Mouse (Mus musculus): ENCODE results near the gene Pard3b. TPM values are rescaled to one million over a fixed set of nuclear protein-coding genes. Genes with fewer than 3 reads are reported as not detected.

Gene Pard3b
- total and polyA plus RNA-seq, 3 experiments = 0.30 to 0.75 (median 0.63) TPM

- DNase-seq (ENCODE audit: extremely low read depth) = no peak
- TF ChIP-seq MEF2A (IDR thresholded peaks at IDR 0.05; ENCODE audit: borderline replicate concordance, low read depth, low read length) = no peak
- no peak for TF ChIP-seq HCFC1 (IDR thresholded peaks at IDR 0.05; ENCODE audit: low read depth, low read length)
- TF ChIP-seq USF1 (IDR thresholded peaks at IDR 0.05; ENCODE audit: low read depth, low read length) = no peak
- TF ChIP-seq UBTF (IDR thresholded peaks at IDR 0.05; ENCODE audit: low read depth, low read length) = no peak
- no peak for TF ChIP-seq MAX (IDR thresholded peaks at IDR 0.05; ENCODE audit: low read length)
- no peak for TF ChIP-seq CHD1 (IDR thresholded peaks at IDR 0.05; ENCODE audit: low read depth, low read length)
- TF ChIP-seq JUN (IDR thresholded peaks at IDR 0.05; ENCODE audit: insufficient read depth, low read depth, low read length) = no peak
- no peak for TF ChIP-seq MAZ (IDR thresholded peaks at IDR 0.05; ENCODE audit: low read depth, low read length)
- TF ChIP-seq NRF1 (IDR thresholded peaks at IDR 0.05; ENCODE audit: low read depth, low read length) = no peak
- no peak for TF ChIP-seq POLR2A (IDR thresholded peaks at IDR 0.05; ENCODE audit: low read depth, low read length)
- no peak for TF ChIP-seq SMC3 (IDR thresholded peaks at IDR 0.05; ENCODE audit: low read depth, low read length)
- TF ChIP-seq USF2 (conservative IDR thresholded peaks at IDR 0.05; ENCODE audit: low read depth, low read length) = no peak
- no peak for TF ChIP-seq TCF12 (IDR thresholded peaks at IDR 0.05; ENCODE audit: low read depth, low read length)
- no peaks in the 10 kb centered on the region for H3K79me2 ChIP-seq (replicated peaks; ENCODE audit: control insufficient read depth, extremely low read depth, insufficient read depth, poor library complexity, severe bottlenecking)
- dilution Hi-C loops (cut with MboI; ENCODE audit: extremely low pct_ligation_motif_present, extremely low pct_unique_long_range_greater_than_20kb, low sequenced_read_pairs) = no loop called here
- H3K36me3 ChIP-seq (replicated peaks in 1 of 2; ENCODE audit: control insufficient read depth in 1 of 2, insufficient read depth in 1 of 2, low read length in 1 of 2) = no peaks in the 10 kb centered on the region
- no peaks in the 10 kb centered on the region for H3K27me3 ChIP-seq (replicated peaks)
- no peak overlapping the region for H3K9ac ChIP-seq (ENCODE audit: insufficient read depth, low read depth)
- no peaks in the 10 kb centered on the region for H3K4me1 ChIP-seq (ENCODE audit: control insufficient read depth in 1 of 2, insufficient read depth in 2 of 2)
- no peaks in the 10 kb centered on the region for H3K9me3 ChIP-seq (replicated peaks; ENCODE audit: low read length)
- H3K4me2 ChIP-seq (ENCODE audit: insufficient read depth, low read depth, poor library complexity, severe bottlenecking) = no peak overlapping the region
- in situ Hi-C loops (cut with MboI; ENCODE audit: low pct_ligation_motif_present, low pct_unique_long_range_greater_than_20kb, low sequenced_read_pairs) = no loop called here
- no peak overlapping the region for H3K4me3 ChIP-seq (replicated peaks in 1 of 3; ENCODE audit: low read depth in 2 of 3, low read length in 2 of 3, poor library complexity in 1 of 3)
- H3K27ac ChIP-seq (ENCODE audit: insufficient read depth, low read depth) = no peak overlapping the region
Measured at GRCm38 (mm10) chr1:61851176-61851575, 212.6 kb downstream of the Pard3b start.

GRCm38 (mm10) chr1:61867286-61868082 is 228.9 kb downstream of the Pard3b start:
- Histone ChIP-seq H3K4me3 (replicated peaks in 1 of 3; ENCODE audit: low read depth in 2 of 3, low read length in 2 of 3, poor library complexity in 1 of 3) (no peak overlapping the region), H3K9ac (ENCODE audit: insufficient read depth, low read depth) (no peak overlapping the region), H3K4me2 (ENCODE audit: insufficient read depth, low read depth, poor library complexity, severe bottlenecking) (no peak overlapping the region), H3K27ac (ENCODE audit: insufficient read depth, low read depth) (no peak overlapping the region), H3K79me2 (replicated peaks; ENCODE audit: control insufficient read depth, extremely low read depth, insufficient read depth, poor library complexity, severe bottlenecking) (no peaks in the 10 kb centered on the region), H3K27me3 (replicated peaks) (no peaks in the 10 kb centered on the region), H3K36me3 (replicated peaks in 1 of 2; ENCODE audit: control insufficient read depth in 1 of 2, insufficient read depth in 1 of 2, low read length in 1 of 2) (no peaks in the 10 kb centered on the region), H3K4me1 (ENCODE audit: control insufficient read depth in 1 of 2, insufficient read depth in 2 of 2) (no peaks in the 10 kb centered on the region), H3K9me3 (replicated peaks; ENCODE audit: low read length) (no peaks in the 10 kb centered on the region)
- DNase-seq (ENCODE audit: extremely low read depth) = no peak
- TF ChIP-seq RCOR1 (conservative IDR thresholded peaks at IDR 0.05; ENCODE audit: low read depth, low read length) (no peak), ETS1 (conservative IDR thresholded peaks at IDR 0.05; ENCODE audit: low read depth, low read length) (no peak), MXI1 (IDR thresholded peaks at IDR 0.05; ENCODE audit: low read depth, low read length) (no peak), NELFE (IDR thresholded peaks at IDR 0.05; ENCODE audit: low read depth, low read length) (no peak), JUND (conservative IDR thresholded peaks at IDR 0.05; ENCODE audit: low read depth, low read length) (no peak), USF2 (conservative IDR thresholded peaks at IDR 0.05; ENCODE audit: low read depth, low read length) (no peak), KAT2A (IDR thresholded peaks at IDR 0.05; ENCODE audit: insufficient replicate concordance, low read length) (no peak), NRF1 (IDR thresholded peaks at IDR 0.05; ENCODE audit: low read depth, low read length) (no peak), JUN (IDR thresholded peaks at IDR 0.05; ENCODE audit: insufficient read depth, low read depth, low read length) (no peak), BHLHE40 (IDR thresholded peaks at IDR 0.05; ENCODE audit: low read depth, low read length) (no peak), CHD1 (IDR thresholded peaks at IDR 0.05; ENCODE audit: low read depth, low read length) (no peak), IRF4 (IDR thresholded peaks at IDR 0.05; ENCODE audit: low read depth, low read length) (no peak), CHD2 (IDR thresholded peaks at IDR 0.05; ENCODE audit: low read length) (no peak), SMC3 (IDR thresholded peaks at IDR 0.05; ENCODE audit: low read depth, low read length) (no peak), MAFK (IDR thresholded peaks at IDR 0.05; ENCODE audit: insufficient replicate concordance, low read length) (no peak), MAX (IDR thresholded peaks at IDR 0.05; ENCODE audit: low read length) (no peak), PAX5 (IDR thresholded peaks at IDR 0.05; ENCODE audit: low read length) (no peak), ZNF384 (IDR thresholded peaks at IDR 0.05; ENCODE audit: low read depth, low read length) (no peak), ZMIZ1 (IDR thresholded peaks at IDR 0.05; ENCODE audit: low read depth, low read length) (no peak)
- dilution Hi-C loops (cut with MboI; ENCODE audit: extremely low pct_ligation_motif_present, extremely low pct_unique_long_range_greater_than_20kb, low sequenced_read_pairs) = no loop called here
- in situ Hi-C loops (cut with MboI; ENCODE audit: low pct_ligation_motif_present, low pct_unique_long_range_greater_than_20kb, low sequenced_read_pairs) = no loop called here
